Mouse (Mus musculus): ENCODE results near the gene Ctsc. TPM values are rescaled to one million over a fixed set of nuclear protein-coding genes. Genes with fewer than 3 reads are reported as not detected.

Gene Ctsc
- total RNA-seq, 2 experiments from 2014 or later = 25.3 to 48.2 TPM

- ATAC-seq (replicated peaks; ENCODE audit: low FRiP score, poor library complexity, severe bottlenecking) = no peak
These were observed 14.2 kb downstream of the Ctsc start for GRCm38 (mm10) chr7:88292044-88292443.

- ATAC-seq (replicated peaks; ENCODE audit: low FRiP score, poor library complexity, severe bottlenecking) = no peak
These were observed 16.0 kb downstream of the Ctsc start for GRCm38 (mm10) chr7:88293907-88294306.

DNA sequence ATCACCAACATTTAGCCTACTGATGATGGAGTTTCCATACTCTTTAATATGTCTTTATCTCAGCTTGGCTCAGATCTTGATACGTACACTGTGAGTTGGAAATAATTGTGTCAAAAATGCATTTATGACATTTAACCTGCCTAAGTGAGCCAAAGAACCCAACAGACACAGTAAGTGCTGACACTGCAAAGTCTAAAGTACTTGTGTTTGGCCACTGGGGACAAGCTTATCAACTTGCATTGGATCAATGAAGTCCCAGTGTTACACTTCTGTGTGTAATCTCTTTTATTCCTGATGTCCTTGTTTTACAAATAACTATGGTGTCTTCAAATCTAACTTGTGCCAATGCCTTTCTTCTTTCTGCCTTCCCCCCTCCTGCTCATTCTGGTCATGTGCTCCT, 18.1 kb downstream of the Ctsc start:
- ATAC-seq (replicated peaks; ENCODE audit: low FRiP score, poor library complexity, severe bottlenecking) = no peak

DNA sequence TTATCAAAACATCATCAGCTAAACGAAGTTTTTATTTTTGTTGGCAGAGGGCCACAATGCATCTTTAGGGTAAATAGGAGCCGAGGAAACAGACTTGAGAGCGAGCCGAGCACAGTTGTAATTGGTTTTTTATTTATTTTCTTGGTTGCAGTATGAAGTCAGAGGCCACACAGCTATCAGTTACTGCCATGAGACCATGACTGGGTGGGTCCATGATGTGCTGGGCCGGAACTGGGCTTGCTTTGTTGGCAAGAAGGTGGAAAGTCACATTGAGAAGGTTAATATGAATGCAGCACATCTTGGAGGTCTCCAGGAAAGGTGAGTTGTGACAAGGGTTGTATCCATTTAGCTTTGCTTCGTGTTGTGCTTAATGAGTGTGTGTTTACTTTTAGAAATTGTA, 19.0 kb downstream of the Ctsc start:
- ATAC-seq (replicated peaks; ENCODE audit: low FRiP score, poor library complexity, severe bottlenecking) = no peak

DNA sequence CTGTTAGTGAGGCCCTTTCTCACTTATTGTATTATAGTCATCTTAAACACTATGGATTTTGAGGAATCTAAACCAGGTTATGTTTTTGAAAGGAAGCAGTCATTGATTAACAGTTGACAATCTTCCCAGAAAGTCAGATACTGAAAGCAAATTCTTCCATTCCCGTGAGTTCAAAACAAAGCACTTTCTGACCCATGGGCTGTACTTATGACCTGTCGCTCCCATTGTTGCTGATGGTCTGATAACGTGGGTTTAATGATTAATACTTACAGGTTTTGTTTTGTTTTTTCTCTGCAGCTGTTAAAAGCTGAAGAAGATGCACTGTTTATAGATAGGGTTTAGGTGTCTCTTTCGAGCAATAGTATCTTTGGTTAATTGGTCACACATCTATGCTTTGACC, 27.9 kb downstream of the Ctsc start:
- no peak for ATAC-seq (replicated peaks; ENCODE audit: low FRiP score, poor library complexity, severe bottlenecking)

DNA sequence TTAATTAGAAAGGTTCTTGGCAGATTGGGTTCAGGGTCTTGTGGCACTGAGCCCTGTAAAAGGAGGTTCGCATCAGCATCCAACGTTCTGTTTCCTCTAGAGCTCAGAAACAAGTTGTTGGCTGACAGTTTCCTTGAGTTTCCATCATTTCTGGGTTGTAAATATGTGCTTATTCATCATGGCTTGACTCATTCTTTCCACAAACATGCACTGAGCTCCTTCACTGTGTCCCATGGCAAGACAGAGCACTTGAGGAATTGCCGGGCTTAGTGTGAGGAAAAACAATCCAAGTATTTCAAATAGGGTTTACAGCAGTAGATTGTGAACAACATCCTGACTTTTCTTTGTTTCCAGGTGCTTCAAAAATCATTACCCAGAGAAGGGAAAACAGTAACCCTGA, 28.8 kb downstream of the Ctsc start:
- no peak for ATAC-seq (replicated peaks; ENCODE audit: low FRiP score, poor library complexity, severe bottlenecking)

GRCm38 (mm10) chr7:88310398-88311180, 32.7 kb downstream of the Ctsc start:
- ATAC-seq (replicated peaks; ENCODE audit: low FRiP score, poor library complexity, severe bottlenecking) = no peak

DNA sequence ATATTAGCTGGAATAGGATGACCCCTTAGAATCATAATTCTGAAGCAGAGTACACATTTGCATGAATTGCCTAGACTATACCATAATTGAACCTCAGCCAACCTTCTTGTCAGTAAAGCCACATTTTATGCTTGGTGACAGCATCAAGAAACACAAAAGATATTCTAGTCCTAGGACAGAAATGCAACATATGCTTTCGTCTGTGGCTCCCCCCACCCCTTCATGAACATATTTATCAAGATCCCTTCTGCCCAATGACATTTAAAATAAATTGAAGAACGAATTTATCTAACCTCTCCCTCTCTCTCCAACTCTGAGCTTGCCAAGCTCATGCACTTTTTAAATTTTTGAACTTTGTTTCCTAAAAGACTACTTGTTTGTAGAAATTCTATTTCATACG, 38.5 kb downstream of the Ctsc start:
- no peak for ATAC-seq (replicated peaks; ENCODE audit: low FRiP score, poor library complexity, severe bottlenecking)

DNA sequence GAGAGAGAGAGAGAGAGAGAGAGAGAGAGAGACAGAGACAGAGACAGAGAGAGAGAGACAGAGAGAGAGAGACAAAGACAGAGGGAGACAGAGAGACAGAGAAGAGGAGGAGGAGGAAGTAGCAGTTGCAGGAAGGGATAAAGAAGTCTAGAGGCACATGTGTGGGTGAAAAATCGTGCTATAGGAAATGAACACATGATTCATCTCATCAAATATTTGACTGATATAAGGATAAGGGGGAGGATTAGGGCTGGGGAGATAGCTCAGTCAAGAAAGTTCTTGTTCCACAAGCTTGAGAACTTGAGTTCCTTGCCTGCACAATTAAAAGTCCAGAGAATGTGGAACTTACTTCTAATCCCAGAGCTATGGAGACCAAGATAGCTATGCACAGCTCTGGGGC, 40.6 kb downstream of the Ctsc start:
- ATAC-seq (replicated peaks; ENCODE audit: low FRiP score, poor library complexity, severe bottlenecking) = no peak

GRCm38 (mm10) chr7:88318904-88319303, 41.0 kb downstream of the Ctsc start:
- ATAC-seq (replicated peaks; ENCODE audit: low FRiP score, poor library complexity, severe bottlenecking) = no peak

GRCm38 (mm10) chr7:88319414-88320140, 41.7 kb downstream of the Ctsc start:
- no peak for ATAC-seq (replicated peaks; ENCODE audit: low FRiP score, poor library complexity, severe bottlenecking)

DNA sequence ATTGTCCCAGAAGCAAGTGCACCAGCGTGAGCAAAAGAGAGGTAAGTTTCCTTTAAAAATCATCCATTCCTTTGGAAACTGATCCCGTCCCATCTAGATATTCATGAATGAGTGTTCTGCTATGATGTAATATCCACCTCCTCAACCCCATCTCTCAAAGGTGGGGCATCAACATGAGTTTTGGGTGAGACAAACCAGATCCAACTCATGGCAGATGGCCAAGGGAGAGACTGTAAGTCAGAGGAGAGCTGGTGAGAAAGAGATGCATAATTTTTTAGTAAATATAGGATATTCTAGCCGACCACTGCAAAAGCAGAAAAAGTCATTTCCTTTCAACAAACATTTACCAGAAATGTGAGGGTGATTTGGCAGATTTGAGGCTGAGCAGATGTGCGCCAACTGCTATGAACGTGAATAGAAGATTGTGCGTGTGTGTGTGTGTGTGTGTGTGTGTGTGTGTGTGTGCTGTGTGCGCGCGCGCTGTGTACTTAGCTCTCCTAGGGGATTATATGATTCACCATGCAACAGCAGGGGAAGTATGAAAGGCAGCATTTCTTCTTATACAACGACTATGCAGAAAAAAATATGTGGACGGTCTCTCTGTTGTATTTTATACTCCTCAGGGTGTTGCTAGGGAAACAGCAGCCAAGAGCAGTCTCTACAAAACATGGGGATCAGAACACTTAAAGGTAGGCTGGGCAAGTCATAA, 42.9 kb downstream of the Ctsc start:
- no peak for ATAC-seq (replicated peaks; ENCODE audit: low FRiP score, poor library complexity, severe bottlenecking)

DNA sequence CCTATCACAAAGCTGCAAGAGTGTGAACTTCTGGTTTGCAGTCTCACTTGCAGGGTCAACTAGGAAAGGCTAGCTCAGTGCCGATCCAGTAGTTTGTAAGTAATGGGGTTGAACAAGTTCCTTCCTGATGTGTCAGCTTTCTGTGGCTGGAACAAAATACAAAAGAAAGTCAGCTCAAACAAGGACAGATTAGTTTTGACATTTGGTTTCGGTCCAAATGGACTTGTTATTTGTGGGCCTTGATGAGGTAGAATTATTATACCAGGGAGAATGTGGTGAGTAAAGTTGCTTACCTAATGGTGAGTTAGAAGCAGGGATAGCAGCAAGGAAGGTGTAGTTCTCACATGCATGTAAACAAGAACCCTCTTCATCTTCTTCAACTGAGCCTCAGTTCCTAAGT, 44.5 kb downstream of the Ctsc start:
- no peak for ATAC-seq (replicated peaks; ENCODE audit: low FRiP score, poor library complexity, severe bottlenecking)

- no peak for ATAC-seq (replicated peaks; ENCODE audit: low FRiP score, poor library complexity, severe bottlenecking)
These were observed 49.6 kb downstream of the Ctsc start for GRCm38 (mm10) chr7:88327495-88327894.

- ATAC-seq (replicated peaks; ENCODE audit: low FRiP score, poor library complexity, severe bottlenecking) = no peak
These were observed 65.9 kb downstream of the Ctsc start for GRCm38 (mm10) chr7:88343828-88344227.

DNA sequence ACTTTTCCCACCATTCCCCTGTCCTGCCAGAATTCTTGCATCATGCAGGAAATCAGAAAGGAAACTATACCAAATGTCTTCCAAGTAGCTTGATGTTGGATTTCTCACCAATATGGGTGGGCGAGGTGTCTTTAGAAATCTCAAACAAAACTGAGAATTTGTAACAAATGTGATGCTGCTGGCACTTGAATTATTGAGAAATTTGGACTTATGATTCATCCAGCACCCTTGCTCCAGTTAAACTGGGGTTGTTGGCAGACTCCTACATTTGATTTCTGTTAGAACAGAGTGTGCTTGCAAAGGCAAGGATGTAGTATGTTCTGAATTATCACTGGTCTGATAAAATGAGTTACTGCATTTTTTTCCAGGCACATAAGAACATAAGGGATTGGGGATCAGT, 68.2 kb downstream of the Ctsc start:
- ATAC-seq (replicated peaks; ENCODE audit: low FRiP score, poor library complexity, severe bottlenecking) = no peak

DNA sequence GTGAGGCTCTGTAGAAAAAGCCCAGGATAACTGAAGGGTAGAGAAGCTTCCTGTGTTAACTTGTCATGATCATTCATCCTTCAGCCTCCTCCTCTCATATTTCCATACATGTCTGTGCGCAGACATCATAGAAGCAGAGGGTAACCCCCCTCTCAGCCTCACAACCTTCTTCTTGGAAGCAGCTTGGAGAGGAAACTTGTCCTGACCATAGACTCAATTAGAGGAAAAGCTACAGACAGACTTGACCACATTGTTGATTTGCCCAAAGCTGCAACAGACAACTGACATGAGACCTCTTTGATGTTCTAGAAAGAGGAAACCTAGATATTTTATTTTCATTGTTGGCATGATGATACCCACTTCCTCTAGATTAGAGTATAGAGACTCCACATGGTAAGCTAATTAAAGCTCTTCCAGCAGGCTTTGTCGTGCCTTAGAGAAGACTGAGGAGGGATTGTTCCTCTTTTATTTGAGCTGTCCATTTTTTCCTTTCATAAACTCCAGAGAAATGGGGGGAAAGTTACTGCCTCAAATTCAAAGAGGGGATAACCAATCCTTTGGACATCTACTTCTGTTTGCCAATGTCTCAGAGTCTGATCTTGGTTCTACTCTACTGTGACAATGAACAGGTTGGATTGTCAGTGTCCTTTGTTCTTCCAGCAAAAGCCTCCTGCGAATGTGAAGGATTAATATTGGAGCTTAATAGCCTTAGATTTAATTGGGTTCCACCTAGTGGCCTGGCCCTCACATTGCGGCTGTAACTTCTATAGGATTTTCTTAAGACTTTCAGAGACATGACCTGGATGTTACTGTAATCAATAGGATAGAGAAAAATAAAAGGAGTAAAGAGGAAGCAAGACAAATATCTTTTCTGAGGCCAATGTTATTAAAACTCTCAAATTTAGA, 79.2 kb downstream of the Ctsc start:
- ATAC-seq (replicated peaks; ENCODE audit: low FRiP score, poor library complexity, severe bottlenecking) = no peak

DNA sequence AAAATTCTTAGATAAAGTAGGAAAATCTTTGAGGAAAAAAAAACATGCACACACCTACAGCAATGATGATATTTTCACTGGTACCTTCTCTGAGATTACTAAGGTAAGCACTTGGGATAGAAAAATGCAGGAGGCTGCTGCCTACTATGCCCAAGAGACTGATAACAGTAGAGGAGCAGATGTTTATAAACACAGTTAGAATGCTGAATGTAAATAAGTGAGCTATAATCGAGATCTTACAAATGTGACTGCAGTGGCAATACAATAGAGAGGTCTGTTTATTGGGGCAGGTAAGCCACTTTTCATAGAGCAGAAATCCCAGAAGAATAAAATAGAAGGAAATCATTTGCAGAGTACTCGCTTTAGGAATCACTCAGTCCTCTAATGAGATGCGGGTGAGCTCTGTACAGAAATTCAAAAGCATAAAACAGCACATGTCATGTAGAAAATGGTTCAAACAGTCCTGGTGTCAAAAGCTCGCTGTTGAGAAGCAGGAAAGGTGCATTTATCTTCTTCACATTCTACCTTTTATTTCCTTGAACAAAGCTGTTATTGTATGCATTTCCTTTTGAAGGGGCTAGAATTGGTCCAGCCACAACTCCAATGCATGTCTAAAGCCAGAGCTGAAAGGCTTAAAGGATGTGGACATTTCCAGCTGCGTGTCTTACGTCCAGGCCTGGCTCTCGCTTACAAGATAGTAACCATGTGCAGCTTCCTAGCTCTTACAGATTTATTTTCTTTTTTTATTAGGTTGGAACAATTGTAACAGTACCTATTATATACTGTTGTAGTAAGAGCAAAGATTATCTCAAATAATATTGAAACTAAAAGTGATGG, 80.4 kb downstream of the Ctsc start:
- no peak for ATAC-seq (replicated peaks; ENCODE audit: low FRiP score, poor library complexity, severe bottlenecking)
